Mouse (Mus musculus): ENCODE measurements around the gene Mfsd12.

Gene Mfsd12

DNA sequence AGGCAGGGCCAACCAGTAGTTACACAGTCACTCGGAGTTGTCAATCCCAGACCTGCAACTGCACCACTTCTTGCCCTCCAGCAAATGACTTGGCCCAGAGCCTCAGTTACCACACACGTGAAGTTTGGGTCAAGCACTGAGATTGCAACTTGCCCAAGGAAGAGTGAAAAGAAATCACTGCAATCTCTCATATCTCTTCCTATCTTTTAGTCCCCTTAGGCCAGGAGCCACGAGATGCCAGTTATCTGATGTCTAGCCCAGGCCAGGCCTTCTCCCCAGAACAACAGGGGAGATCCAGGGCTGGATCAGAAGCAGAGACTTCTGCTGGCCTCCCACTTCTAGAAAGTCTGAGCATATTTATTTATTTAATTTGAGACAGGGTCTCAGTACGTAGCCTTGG lies 1.8 kb upstream of the Mfsd12 start:
- no peak for DNase-seq (ENCODE audit: low spot score in 2 of 2)

GRCm38 (mm10) chr10:81356352-81356990 lies 820 bp upstream of the Mfsd12 start:
- no peak for DNase-seq (ENCODE audit: low spot score in 2 of 2)

GRCm38 (mm10) chr10:81358209-81358608 lies 918 bp downstream of the Mfsd12 start:
- DNase-seq (ENCODE audit: low spot score in 2 of 2), result no peak

GRCm38 (mm10) chr10:81358841-81359240 lies 1.6 kb downstream of the Mfsd12 start:
- DNase-seq (ENCODE audit: low spot score in 2 of 2), result no peak

GRCm38 (mm10) chr10:81360721-81361120 lies 3.4 kb downstream of the Mfsd12 start:
- no peak for DNase-seq (ENCODE audit: low spot score in 2 of 2)

DNA sequence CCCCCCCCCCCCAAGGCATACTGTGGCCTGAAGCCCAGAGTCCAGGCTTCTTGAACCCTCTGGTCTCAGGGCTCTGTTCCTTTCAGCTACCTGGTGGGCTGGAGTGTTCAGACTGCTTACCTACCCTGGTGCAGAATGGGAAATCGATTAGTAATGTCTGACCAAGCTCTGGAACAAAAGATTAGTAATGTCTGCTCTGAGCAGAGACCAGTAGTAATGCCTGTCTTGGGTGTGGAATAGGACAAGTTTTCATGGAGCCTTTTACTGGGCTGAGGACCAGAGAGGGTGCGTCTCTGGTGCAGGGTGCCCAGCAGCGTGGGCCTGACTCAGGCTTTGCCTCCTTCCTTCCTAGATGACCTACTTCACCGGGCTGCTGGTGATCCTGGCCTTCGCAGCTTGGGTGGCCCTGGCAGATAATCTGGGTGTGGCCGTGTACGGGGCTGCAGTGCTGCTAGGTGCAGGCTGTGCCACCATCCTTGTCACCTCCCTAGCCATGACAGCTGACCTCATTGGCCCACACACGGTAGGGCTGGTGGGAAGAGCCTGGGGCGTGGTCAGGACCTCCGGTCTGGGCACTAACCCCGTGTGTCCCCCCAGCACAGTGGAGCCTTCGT lies 5.2 kb downstream of the Mfsd12 start:
- no peak for DNase-seq (ENCODE audit: low spot score in 2 of 2)

DNA sequence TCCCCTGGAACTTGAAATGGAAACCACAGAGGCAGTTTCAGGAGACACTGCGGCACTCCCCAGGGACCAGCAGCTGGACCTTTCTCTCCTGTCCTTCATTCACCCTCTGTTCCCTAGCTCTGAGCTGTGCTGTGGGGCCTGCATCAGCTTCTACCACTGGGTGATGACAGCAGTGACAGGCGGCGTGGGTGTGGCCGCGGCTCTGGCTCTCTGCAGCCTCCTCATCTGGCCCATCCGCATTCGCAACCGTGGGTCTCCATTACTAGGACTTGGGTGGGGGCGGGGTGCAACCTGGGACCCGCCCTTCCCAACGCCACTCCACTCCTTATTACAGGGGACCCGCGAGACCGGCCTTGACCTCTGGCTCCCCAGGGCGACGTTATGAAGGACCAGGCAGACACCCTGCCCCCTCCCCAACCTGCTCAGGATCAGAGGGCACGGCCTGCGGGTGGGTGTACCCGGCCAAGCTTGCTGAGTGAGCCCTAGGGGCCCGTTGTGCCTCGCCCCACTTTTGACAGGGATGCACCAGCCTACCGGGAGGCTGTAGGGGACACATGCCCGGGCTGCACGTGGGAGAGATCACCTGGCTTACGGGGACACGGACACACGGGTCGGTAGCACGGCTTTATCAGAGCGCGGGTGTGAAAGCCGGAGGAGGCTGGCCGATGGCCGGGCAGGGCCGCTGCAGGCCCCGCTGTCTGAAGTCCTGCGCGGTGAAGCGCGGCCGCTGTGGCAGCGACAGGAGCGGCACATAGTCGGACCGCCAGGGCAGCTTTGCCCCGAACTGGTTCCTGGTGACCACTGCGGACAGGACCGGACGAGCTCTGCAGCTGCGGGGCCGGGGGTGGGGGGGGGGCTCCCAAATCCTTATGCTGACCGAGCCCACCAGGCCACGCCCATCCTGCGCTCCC lies 6.4 kb downstream of the Mfsd12 start:
- DNase-seq (ENCODE audit: low spot score in 2 of 2), result no peak

- DNase-seq (ENCODE audit: low spot score in 2 of 2), result no peak
Measured at GRCm38 (mm10) chr10:81364666-81365065, 7.4 kb downstream of the Mfsd12 start.

DNA sequence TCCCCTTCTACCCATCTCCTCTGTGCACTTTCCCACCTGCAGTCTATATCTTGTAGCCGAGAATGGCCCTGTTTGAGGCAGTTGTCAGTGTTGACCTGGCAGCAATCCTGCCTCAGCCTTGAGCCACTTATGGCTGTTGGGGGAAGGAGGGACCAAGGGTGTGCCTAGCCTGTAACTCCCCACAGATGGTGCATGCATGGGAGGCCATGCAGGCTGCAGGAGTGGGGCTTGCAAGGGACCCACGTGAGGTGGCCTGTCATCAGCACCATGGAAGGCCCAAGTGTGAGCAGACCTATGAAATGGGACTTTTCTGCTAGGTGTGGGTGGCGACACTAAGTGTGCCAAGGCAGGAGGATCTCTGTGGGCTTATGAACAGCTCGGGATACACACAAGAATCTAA lies 7.8 kb downstream of the Mfsd12 start:
- no peak for DNase-seq (ENCODE audit: low spot score in 2 of 2)

- no peak for DNase-seq (ENCODE audit: low spot score in 2 of 2)
Measured at GRCm38 (mm10) chr10:81365672-81366476, 8.6 kb downstream of the Mfsd12 start, which contains the start of gene 4930404N11Rik. Gene 4930404N11Rik, minus strand, starts transcription at chr10:81365816.

DNA sequence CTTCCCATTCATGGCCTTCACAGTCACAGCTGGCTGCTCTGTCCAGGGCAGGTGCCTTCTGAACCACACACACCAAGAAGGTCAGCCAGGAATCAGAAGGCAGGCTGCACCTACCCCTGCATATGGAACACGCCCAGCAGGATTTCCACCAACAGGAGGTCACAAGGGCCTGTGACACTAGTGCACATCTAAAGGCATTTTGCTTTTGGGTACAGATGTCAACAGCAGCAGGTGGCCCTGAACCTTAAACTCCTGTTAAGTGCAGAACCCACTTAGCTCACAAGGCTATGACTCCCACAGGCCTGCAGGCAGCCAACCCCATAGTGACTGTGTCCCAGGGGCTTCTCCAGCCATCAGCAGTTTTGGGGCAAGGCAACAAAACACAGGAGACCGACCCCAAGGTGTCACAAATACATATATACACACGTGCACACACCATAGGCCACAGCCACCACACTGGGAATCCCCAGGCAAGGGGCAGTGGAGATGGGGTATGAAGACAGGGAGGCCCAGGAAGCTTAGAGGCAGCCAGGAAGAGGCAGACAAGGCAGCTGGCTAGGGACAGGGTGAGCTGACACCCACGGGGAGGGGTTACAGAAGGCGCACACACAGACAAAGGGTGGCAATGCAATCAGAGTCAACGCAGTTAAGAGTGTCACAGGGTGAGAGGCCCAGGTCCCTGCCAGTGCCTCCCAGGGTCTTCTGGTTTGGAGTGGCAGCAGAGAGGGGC lies 9.4 kb downstream of the Mfsd12 start:
- no peak for DNase-seq (ENCODE audit: low spot score in 2 of 2)

- DNase-seq (ENCODE audit: low spot score in 2 of 2), result no peak
Measured at GRCm38 (mm10) chr10:81367207-81367495, 9.9 kb downstream of the Mfsd12 start.

DNA sequence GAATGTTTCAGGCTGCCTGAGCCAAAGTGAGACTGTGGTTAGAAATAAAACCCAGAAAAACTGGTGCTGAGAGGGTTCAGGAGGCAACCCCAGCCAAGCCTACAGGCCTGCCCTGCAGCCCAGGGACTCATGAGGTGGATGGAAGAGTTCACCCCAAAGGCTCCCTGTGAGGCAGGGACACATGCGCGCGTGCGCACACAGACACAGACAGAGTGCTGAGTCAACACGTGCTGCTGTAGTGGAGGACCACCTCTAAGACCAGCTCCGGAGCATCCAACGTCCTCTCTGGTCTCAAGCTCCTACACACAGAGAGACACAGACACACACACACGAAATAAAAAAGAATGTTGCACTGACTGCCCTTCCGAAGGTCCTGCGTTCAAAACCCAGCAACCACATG lies 18.0 kb downstream of the Mfsd12 start:
- no peak for DNase-seq (ENCODE audit: low spot score in 2 of 2)

DNA sequence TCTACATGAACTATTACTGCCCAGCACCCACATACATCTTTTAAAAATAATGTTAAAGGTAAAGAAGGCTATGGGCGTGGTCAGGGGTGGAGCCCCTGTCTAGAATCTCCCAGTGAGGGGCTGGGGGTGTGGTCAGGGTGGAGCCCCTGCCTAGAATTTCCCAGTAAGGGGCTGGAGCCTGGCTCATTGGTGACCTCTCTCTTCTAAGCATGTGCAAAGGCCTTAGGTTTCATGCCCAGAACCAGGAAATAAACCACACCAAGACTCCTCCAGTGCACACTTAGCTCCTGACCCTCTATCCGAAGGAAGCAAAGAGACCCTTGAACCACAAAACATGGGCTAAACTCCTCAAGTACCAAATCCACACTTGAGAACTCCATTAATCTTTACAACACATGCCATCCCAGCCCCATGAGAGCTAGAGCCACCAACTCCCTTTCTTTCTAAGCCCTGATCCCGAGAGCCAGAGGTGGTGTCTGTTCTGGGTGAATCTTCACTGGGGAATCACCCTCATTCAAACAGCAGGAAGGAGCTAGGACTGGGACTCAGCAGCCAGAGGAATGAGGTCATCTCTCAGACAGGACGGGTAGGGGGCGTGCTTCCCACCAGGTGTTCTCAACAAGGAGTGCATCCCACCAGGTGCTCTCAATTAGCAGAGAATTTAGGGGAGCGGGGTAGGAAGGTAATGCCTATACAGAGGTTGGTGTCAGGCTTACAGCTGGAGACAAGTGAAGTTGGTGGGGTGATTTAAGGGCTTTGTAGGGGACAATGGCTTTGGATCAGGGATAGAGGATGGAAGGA lies 19.5 kb downstream of the Mfsd12 start:
- DNase-seq (ENCODE audit: low spot score in 2 of 2), result no peak

- DNase-seq (ENCODE audit: low spot score in 2 of 2), result no peak
Measured at GRCm38 (mm10) chr10:81377362-81377664, 20.0 kb downstream of the Mfsd12 start.

DNA sequence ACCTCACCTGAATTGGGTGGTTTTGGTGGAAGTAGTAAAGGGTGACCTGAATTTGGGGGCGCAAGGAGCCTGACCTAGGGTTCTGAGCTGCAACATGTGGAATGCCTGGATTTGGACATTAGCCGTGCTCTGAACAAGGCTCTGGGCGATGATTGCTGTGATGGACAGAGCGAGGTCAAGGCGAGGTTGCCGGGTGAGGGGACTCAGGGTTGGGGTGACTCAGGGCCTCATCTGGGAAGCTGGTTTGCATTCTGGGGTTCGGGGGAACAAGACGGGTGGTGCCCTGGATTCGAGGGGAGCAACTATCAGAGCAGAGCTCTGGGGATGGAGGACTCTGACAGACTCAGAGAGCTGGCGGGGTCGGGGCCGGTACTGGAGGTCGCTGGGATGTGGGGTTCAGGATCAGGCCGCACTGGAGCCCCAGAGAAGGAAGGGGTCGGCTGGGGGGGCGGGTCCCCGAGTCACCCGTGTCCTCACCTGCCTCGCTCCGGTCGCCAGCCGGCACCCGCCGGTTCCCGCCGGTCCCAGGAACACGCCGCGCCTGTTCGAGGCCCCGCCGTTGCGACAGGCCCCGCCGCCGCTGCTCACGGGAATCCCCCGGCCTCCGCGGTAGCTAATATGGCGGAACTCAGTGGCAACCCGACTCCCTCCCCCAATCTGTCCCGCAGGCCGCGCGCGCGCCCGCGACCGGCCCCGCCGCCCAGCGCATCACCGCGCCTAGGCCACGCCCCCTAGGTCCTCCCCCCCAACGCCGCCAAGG lies 20.7 kb downstream of the Mfsd12 start, which contains the start of gene Fzr1:
TSS of gene Fzr1 (minus strand) at position 724 of the 760 bp plus-strand sequence.
- DNase-seq (ENCODE audit: low spot score in 2 of 2), result peak in 1 of 2 experiments; percentile 55

DNA sequence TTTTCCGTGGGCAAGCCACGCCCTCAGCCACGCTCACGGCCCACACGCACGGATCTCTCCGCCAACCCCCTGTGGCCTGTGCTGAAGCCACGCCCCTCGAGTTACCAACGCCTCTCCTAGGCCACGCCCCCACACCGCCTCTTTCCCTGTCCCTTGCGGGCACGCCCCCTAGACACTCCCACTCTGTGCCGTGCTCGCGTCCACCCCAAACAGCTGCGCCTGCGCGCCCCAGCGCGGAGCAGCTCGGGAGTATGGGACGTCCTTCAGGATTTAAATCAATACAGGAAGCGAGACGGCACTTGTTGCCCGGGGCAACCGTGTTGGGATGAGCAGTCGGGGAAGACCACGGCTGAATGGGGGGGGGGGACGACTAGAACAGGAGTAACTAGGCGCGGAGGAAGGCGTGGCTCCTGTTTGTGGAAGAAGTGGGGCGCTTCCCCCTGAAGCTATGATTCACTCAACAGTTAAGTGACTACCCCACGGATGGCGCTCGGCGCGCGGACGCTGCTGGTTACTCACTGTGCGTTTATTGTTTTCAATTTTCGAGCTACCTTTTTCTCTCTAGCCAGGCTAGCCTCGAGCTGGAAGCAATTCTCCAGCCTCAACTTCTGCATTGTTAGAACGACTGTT lies 21.4 kb downstream of the Mfsd12 start:
- peak; percentile 100 for DNase-seq (ENCODE audit: low spot score in 2 of 2)

- no peak for DNase-seq (ENCODE audit: low spot score in 2 of 2)
Measured at GRCm38 (mm10) chr10:81379183-81379553, 21.9 kb downstream of the Mfsd12 start.

GRCm38 (mm10) chr10:81379809-81380378 lies 22.6 kb downstream of the Mfsd12 start:
- no peak for DNase-seq (ENCODE audit: low spot score in 2 of 2)
